Mouse (Mus musculus) cerebellum, adult 2 months (tissue): ENCODE results near the gene Fkbp8. TPM values are rescaled to one million over a fixed set of nuclear protein-coding genes. Genes with fewer than 3 reads are reported as not detected.

ENCODE experiments used
- DNase-seq, 2 experiments: peaks; one replicate each; pipeline ENCODE4 v3.0.0; 2021
- H3K27ac ChIP-seq: fragments of 200-500 bp; 2 replicates; pipeline ENCODE4 v1.5.1; 2012; ENCODE audit warnings: low read length, control low read depth, inconsistent platforms; ENCODE audit not compliant: insufficient read depth
- H3K27me3 ChIP-seq: fragments of 200-500 bp; 2 replicates; pipeline ENCODE4 v1.6.1; 2012; ENCODE audit warnings: inconsistent platforms, mild to moderate bottlenecking, low read length, moderate library complexity; ENCODE audit not compliant: control insufficient read depth, insufficient read depth
- H3K4me1 ChIP-seq: fragments of 200-500 bp; 2 replicates; pipeline ENCODE4 v1.6.1; 2011; ENCODE audit warnings: low read length; ENCODE audit not compliant: control insufficient read depth, insufficient read depth
- H3K4me3 ChIP-seq: fragments of 200-500 bp; replicated peaks from 2 replicates; pipeline ENCODE3; 2011; ENCODE audit warnings: mild to moderate bottlenecking, low read depth, low read length, control low read depth; ENCODE audit not compliant: insufficient read depth
- CTCF ChIP-seq: fragments of 200-500 bp; IDR thresholded peaks from 2 replicates; pipeline ENCODE4 v1.5.1; 2011; ENCODE audit warnings: low read depth, mild to moderate bottlenecking, control low read depth, low read length, moderate library complexity, borderline replicate concordance; ENCODE audit not compliant: insufficient read depth
- POLR2A ChIP-seq: fragments of 200-500 bp; IDR thresholded peaks from 2 replicates; pipeline ENCODE4 v1.6.1; 2011; ENCODE audit warnings: low read length, control low read depth, borderline replicate concordance; ENCODE audit not compliant: insufficient read depth
- WGBS: fragments of 180-500 bp; shearing (Covaris S2); methylation state at CpG from one replicate; pipeline ENCODE4 v1.1.7; 2018; 5-methylcytosine and 5-hydroxymethylcytosine counted together
- polyA plus RNA-seq: library from polyadenylated mRNA; depleted of rRNA; stranded (reverse); fragments of >200 nt; gene quantifications from 2 replicates; pipeline ENCODE4 v1.2.3, GENCODE M21; 2012; rRNA removed

Fkbp8 gene
- polyA plus RNA-seq, result 531 and 552 TPM in 2 replicates

DNA sequence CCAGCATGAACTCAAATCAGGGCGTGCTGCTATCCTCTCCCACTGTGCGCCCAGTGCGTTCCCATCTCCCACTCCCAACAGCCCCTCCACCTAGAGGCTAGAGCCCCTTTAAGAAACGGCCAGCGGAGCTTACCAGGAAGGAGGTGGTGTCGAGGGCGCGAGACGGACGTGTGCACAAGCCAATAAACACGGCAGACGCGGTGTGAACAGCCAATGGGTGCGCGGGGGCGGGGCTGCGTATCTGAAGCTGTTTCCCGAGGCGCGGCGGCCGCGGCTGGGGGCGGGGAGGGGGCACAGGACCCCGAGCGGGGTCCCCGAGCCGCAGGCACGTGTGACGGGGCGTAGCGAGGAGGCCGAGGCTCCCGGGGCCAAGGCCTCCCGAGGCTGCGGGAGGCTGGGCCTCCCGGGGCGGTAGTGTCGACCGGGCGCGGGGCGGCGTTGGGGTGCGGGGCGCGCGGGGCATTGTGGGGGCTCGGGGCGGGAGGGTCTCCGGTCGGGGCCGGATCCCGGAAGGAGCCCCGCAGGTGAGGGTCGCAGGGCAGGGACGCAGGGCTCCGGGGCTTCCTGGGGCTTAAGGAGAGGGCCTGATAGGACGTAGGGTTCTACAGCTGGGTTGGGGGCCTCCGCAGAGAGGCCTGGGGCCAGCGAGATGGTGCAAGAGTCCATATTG lies at the start of gene Fkbp8, which contains the start of gene Kxd1:
Fkbp8 (plus strand) TSS at position 213 of the 670 bp plus-strand sequence.
Kxd1 (minus strand) TSS at position 445 of the 670 bp plus-strand sequence.
- H3K4me1 ChIP-seq, result peaks cover 8% of the 10 kb centered on the region
- H3K4me3 ChIP-seq, result peak within 1 kb of the TSS; percentile 80
- peak within 1 kb of the TSS; percentile 37 for H3K27ac ChIP-seq
- TF ChIP-seq POLR2A (peak; percentile 61; the same call in 1 of the 2 replicates), CTCF (no peak)
- no peaks in the 10 kb centered on the region for H3K27me3 ChIP-seq
- 1% methylated on average over 59 of the region's 61 CpGs for WGBS
- peak; percentile 97 to 100 for DNase-seq

DNA sequence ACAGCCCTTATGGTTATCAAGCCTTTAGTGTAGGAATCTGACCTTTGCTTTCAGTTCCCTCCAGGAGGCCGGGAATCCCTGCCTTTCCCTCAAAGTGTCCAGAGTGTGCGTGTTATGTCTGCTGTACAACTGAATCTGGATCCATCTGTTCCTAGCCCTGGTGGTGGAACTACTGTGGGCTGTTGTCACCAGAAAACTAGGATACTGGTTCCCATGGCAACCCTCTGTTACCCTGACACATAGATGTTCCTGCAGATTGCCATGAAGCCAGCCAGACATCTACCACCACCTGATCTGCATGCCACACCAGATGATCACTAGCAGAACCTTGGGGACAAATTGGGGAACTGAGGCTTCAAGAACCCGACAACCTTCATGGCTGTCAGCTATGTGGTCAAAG lies 45.6 kb upstream of the Fkbp8 start:
- TF ChIP-seq CTCF, result no peak
- TF ChIP-seq POLR2A, result no peak

DNA sequence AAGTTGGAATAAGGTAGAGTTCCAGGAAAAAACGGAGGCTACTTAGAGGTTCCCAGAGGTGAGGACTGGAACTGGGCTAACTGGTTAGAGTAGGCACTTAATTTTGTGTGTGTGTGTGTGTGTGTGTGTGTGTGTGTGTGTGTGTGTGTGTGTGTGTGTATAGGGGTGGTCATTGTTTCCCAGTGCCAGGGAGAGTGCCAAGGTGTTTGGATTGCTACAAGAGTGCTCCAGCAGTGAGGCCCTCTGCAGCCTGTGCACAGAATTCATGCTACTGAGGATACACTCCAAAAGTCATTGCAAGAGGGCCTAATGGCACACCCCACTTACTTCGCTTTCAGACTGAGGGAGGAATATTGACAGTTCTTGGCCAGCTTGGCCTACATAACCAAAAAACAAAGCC lies 44.6 kb upstream of the Fkbp8 start:
- Histone ChIP-seq H3K27ac (no peak overlapping the region), H3K27me3 (no peaks in the 10 kb centered on the region), H3K4me1 (peaks cover 23% of the 10 kb centered on the region; the same call in 1 of the 2 replicates), H3K4me3 (no peak overlapping the region)
- DNase-seq, result no peak
- no peak for TF ChIP-seq POLR2A
- TF ChIP-seq CTCF, result no peak
- 68% methylated on average over 2 of the region's 2 CpGs for WGBS

More for the DNA sequence above, 45.6 kb upstream of the Fkbp8 start:
- 61% methylated on average over 3 of the region's 3 CpGs for WGBS
- Histone ChIP-seq H3K27ac (no peak overlapping the region), H3K27me3 (no peaks in the 10 kb centered on the region), H3K4me1 (peaks cover 30% of the 10 kb centered on the region), H3K4me3 (no peak overlapping the region)
- DNase-seq, result no peak

DNA sequence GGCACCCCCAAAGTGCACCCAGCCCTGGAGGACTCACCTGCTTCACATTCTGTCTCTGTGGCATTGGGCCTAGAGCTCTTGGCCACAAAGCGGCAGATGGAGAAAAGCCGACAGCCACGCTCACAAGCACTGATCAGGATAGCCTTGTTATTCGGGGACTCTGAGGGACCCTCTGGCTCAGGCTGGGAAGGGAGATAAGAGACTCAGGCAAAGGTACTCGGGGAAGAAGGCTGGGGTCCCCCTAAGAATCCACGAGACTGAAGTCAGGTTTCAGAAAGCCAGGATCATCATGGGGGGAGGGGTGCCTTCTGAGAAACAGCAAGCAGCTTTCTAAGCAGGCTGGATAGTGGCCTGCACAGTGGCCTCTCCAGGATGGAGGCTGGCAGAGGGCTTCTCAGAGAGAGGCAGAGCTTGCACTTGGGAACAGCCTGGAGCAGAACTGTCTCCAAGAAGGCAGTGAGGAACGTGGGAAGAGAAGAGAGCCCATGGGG lies 41.3 kb upstream of the Fkbp8 start:
- TF ChIP-seq CTCF (no peak), POLR2A (0 out of 2 replicates have a peak, but pooled peaks have one; percentile 18)
- Histone ChIP-seq H3K27ac (peak overlapping the region; percentile 92), H3K4me3 (peak overlapping the region; percentile 84), H3K27me3 (no peaks in the 10 kb centered on the region), H3K4me1 (peaks cover 29% of the 10 kb centered on the region)
- WGBS, result 9% methylated on average over 7 of the region's 7 CpGs
- peak; percentile 78 to 82 for DNase-seq

DNA sequence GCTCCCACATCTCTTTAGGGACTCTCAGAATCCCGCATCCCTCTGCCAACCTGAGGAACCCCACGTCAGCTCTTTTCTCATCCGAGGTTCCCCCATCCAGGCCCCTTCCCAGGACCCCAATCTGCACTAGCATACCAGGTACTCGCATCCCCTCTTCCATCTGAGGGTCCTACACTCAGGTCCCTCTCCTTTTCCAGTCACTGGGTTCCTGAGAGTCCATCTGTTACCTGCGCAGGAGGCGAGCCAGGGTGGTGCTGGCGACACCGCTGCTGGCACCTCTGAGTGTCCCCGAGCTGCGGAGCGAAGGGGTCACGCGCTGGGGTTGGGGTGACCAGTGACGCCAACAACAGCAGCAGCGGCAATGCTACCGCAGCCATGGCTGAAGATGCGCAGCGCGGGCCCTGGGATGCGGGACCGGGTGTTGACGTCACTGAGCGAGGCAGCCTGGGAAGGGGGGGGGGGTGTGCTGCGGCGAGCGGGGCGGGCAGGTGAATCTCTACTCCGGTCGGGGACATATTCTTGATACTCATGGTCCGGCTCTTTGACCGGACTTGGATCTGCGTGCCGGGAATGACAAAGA lies 40.5 kb upstream of the Fkbp8 start, which contains the start of gene Tmem59l:
Tmem59l (minus strand) TSS at position 418 of the 580 bp plus-strand sequence.
- H3K27me3 ChIP-seq, result peaks cover 1% of the 10 kb centered on the region; the same call in 1 of the 2 replicates
- DNase-seq, result peak; percentile 82 to 85
- peak within 1 kb of the TSS; percentile 84 for H3K4me3 ChIP-seq
- peaks cover 25% of the 10 kb centered on the region for H3K4me1 ChIP-seq
- H3K27ac ChIP-seq, result peak within 1 kb of the TSS; percentile 92
- TF ChIP-seq CTCF (no peak), POLR2A (peak; percentile 94)
- WGBS, result 3% methylated on average over 33 of the region's 33 CpGs

DNA sequence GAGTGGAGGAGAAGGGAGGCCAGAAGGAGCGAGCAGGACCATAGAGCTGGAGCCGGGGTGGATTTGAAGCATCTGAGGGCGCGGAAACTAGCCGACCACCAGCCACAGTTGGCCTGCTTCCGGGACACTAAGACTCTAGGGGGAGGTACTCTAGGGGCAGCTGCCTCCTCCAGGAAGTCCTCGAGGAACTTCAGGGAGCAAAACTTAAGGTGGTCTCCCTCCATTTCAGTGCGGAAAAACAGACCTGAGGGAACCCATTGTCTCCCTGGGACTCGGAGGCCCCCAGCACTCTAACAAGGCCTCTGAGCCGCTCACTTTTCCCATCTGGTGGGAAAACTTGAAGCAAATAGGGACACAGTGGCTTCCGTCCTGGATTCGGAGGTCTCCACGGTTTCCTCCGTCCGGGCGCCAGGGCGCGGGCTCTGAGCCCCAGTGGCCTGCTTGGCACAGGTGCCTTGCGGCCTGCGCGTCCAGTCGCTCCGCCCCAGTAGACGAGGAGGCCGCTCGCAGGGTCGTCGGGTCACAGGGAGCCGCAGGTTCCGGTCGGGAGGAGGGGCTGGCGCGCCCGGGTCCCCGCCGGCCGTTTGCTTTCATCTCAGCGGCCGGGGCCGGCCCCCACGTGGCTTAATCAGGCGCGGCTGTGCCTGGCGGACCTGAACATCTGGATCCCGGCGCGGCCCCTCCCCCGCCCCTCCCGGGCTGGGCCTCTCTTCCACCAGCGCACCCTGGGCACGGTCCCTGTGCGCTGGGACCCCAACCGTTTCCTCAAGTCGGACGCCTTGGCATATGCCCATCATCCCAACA lies 39.3 kb upstream of the Fkbp8 start:
- peak overlapping the region; percentile 53 for H3K27ac ChIP-seq
- H3K4me3 ChIP-seq, result peak overlapping the region; percentile 63
- DNase-seq, result peak; percentile 69
- H3K27me3 ChIP-seq, result peaks cover 1% of the 10 kb centered on the region; the same call in 1 of the 2 replicates
- 4% methylated on average over 50 of the region's 55 CpGs for WGBS
- TF ChIP-seq POLR2A (peak; percentile 21; the same call in 1 of the 2 replicates), CTCF (no peak)
- H3K4me1 ChIP-seq, result peaks cover 27% of the 10 kb centered on the region

DNA sequence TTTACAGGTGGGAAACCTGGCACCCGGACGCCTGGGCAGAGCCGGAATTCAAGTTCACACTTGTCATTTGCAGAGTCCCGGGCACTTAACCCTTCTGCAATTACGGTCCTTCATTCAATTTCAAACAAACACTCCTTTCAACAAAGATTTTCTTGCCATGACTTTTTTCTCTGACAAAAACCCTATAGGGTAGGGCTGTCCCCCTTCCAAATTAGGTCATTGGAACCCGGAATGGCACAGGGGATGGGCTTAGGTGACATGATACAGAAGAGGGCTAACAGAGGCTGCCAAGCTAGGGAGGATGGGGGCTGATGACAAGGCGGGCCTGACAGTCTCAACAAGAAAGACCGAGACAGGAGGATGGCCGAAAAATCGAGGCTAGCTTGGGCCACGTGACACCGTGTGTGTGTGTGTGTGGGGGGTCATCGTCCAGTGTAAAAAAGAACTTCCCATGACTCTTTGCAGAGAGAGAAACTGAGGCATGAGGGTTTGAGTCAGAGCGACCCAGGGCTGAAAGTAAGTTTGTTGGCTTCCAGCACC lies 38.5 kb upstream of the Fkbp8 start:
- DNase-seq, result no peak
- WGBS, result 27% methylated on average over 14 of the region's 14 CpGs
- Histone ChIP-seq H3K27me3 (peaks cover 1% of the 10 kb centered on the region; the same call in 1 of the 2 replicates), H3K4me3 (no peak overlapping the region), H3K27ac (no peak overlapping the region), H3K4me1 (peaks cover 29% of the 10 kb centered on the region)
- TF ChIP-seq POLR2A (no peak), CTCF (no peak)
